Mouse (Mus musculus): ENCODE data around the gene Trpv6.

Trpv6 gene

DNA sequence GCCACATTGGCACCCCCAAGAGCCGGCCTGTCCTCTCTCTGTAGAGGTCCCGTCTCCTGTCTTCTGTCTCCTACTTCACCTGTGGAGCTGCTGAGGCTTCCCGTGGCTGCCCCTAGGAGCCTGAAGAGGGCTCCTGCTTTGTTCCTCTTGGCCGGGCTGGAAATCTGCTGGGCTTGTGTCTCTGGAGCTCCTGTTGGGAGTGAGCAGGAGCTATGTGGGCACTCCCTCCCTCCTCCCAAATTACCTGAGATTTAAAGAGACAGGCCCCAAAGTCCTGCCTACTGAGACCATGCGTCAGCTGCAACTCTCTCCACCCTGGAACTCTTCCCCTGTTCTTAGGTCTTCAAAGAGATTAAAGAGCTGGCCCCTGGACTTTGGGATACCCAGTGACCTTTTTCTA lies at the start of gene Trpv6:
TSS of gene Trpv6 (minus strand) at position 228 of the 400 bp plus-strand sequence.
- DNase-seq (ENCODE audit: low read depth, low spot score) = no peak

DNA sequence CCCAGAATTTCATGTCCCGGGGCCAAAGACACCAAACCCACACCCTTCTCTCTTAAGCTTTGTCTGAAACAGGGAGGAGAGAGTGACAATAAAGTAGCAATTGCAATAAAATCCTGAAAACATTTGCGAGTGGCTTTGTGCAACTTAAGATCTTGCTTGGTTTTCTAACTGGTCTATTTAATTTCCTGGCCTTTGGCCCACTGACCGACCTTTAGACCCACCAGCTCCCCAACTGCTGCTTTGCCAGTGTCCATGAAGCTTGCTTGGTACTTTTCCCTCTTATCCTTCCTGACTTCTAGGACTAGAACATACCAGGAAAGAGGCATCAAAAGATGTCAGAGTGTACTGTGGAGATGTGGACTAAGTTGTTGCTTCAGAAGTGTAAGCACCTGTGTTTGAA lies 49.4 kb upstream of the Trpv6 start:
- no peak for DNase-seq (ENCODE audit: low read depth, low spot score)

DNA sequence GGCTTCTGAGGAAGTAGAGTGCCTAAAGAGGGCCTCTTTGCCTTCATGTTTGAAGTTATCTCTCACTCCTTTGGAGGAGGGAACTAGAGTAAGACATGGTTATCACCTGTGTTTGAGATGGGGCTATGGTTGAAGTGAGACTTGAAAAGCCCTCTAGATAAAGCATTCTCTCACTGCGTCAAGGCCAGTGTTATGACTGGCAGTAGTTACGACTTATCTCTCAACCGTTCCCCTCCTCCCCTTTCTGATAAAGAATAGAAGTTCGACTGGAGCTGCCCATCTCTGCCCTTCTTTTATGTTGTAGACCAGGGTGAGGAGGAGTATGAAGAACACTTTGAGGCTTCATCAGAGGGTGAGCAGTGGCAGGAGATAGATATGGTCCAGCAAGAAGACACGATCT lies 48.7 kb upstream of the Trpv6 start:
- no peak for DNase-seq (ENCODE audit: low read depth, low spot score)

DNA sequence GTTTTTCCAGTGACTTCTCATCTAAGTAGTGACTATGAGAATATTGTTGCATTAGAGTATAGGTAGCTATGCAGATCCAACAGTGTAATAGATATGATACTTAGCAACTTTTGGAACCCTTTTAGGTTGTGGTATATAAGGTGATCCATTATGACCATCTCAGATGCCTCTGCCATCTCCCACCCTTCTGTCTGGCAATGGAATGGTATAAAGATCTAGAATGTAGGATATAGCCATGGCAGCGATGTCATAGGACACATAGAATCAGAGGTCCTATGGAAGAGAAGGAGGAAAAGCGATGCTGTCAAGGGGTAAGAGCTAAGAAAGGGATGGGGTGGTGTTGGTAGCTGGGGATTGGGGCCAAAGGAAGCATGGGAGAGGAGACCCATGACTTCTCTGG lies 47.9 kb upstream of the Trpv6 start, which contains the start of gene Llcfc1:
TSS of gene Llcfc1 (plus strand) at position 301 of the 400 bp plus-strand sequence.
- no peak for DNase-seq (ENCODE audit: low read depth, low spot score)

DNA sequence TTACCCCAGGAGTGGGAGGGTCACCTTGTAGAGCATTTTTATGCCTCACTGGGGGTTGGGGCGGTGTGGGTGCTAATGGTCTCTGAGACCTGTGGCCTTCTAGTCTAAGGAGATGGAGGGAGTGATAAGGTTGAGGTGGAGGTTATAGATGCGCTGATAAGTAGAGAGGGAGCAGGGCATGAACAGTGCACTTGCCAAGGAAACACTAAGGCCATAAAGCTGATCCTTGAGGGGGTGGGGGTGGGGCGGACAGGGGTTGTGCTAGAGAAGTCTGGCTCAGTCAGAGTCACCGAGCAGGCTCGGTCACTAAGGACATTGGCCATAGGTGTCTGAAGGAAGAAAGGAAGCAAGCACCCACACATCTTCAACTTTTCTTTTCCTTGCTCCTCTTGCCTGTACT lies 45.5 kb upstream of the Trpv6 start:
- no peak for DNase-seq (ENCODE audit: low read depth, low spot score)

DNA sequence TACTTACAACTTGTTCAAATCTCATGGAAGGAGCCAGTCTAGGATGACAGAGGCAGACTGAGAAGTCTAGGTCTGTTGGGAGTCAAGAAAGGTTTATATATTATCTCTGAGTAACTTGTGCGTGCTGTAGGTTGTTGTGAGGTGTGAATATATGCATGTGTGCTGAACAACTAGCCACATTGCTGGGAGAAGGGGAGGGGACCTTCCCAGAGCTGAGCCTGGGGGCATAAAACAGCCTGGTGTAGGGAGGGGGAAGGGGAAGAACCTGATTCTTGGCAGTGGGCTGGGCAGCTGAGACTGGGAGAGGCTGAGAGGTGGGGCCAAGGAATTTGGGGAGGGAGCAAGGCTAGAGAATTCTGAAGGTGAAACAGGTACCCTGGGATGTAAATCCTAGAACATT lies 44.5 kb upstream of the Trpv6 start, which contains the start of gene Trpv5:
TSS of gene Trpv5 (minus strand) at position 101 of the 400 bp plus-strand sequence.
- DNase-seq (ENCODE audit: low read depth, low spot score) = no peak

DNA sequence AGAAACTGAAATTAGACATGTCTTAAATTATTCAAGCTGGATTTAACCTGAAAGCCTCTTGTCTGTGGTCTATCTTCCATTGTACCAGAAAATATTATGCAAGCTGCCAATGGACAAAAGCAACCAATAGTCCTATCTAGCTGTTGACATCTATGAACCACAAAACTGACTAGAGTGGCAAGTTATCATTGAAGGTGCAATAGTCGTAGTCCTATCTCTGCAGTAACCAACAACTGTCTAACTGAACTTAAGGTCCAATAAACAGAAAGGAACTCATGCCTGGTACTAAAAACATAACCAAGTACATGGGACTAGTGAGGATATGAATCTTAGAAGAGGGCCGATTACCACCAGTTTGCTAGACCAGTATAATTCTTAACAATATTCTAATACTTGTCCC lies 40.3 kb upstream of the Trpv6 start:
- DNase-seq (ENCODE audit: low read depth, low spot score) = no peak

DNA sequence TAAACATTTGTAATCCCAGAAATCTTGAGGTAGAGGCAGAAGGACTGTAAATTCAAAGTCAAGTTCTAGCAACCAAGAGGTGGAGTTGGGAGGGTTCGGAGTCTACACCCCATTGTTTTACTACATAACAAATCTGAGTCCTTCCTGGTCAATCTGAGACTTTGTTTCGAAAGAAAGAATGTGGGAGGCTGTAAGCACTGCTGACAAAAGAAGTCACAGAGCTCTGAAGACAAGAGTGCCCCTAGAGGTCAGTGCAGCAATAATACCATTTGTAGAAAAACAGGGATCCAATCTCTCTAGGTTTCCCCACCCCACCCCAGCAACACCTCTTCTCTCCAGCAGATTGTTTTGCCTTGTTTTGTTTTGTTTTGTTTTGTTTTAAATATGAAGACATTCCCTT lies 26.1 kb upstream of the Trpv6 start:
- DNase-seq (ENCODE audit: low read depth, low spot score) = no peak

DNA sequence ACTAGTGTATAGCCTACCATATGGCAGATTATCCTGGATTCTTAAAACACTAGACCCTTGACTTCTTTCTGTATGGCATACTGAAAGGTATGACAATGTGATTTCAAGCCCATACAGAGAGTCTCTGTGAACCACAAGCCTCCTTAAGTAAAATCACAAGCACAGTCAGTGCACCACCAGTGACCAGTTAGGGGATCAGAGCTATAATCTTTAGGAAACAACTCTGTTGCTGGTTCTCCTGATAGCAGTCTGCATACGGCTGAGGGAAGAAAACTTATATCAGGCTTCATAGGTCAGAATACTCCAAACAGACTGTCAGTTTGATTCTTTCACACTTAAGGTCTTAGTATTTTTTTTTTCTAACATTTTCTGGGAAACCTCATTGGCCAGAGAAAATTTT lies 22.3 kb upstream of the Trpv6 start:
- DNase-seq (ENCODE audit: low read depth, low spot score) = no peak

DNA sequence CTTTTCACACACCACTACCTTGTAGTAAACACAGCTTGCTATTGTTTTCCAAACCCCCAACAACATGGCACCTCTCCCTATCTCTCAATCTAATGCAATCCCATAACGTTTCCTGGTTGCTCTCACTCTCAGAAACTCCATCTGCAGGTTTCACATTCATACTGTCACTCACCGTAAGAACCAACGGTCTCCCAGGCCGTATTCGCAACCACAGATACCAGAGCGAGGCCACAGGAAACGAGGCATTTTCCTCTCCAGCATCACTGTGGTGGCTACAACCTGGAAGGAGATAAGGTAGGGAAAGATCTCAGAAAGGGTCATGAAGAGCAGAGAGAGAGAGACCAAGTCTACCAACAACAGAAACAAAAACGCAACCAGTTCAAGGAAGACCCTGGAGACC lies 18.4 kb upstream of the Trpv6 start:
- no peak for DNase-seq (ENCODE audit: low read depth, low spot score)

DNA sequence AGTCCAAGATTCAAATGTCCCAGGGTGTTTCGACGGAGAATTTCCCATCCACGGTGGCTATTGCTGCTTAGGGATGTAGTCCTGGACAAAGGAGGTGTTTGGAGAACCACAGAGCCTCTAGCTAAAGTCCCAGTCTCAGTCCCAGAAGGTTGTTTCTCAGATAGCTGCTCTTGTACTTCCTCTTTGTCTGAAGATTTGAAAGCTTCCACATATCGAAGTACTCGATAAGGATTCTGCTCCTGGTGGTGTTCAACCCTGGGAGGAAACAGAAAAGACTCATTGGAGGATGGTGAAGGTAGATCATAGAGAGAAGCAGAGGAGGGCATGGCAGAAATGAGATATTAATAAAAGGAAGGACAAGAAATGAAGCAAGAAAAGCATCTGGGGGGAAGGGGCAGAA lies 17.0 kb upstream of the Trpv6 start:
- DNase-seq (ENCODE audit: low read depth, low spot score) = no peak

DNA sequence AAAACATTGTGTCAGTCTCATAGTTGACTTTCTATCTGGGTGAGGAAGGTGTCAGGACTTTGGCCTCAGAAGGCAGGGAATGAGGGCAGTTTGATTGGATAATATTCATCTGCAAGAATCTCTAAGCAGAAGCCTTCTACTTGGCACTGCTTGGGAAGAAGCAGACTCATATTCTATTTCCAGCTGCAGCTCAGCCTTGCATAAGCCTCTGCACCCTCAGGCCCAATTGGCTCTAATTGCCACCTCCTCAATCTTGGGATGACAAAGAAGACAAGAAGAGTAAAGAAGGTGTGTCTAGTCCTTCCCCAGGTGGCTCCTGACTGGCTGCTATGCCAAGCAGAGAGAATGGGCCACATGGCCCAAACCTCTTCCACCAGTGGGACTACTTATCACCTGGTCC lies 10.5 kb upstream of the Trpv6 start:
- DNase-seq (ENCODE audit: low read depth, low spot score) = no peak

DNA sequence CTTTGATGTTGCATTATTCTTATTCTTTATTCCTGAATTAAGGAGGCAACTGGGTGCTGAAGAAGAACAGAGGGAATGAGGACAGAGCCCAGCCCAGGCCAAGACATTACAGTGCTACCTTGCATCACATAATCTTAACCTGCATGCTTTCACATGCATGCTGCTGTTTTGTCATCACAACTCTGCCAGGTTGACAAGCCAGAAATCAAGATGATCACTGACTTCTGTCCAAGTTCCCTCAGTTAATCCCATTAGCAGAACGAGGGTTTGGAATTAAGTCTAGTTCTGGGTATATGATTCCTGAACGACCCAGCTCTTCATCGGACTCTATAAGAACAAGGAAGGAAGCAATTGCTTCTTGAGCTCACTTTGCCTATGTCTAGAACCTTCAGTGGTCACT lies 10.0 kb upstream of the Trpv6 start:
- no peak for DNase-seq (ENCODE audit: low read depth, low spot score)

DNA sequence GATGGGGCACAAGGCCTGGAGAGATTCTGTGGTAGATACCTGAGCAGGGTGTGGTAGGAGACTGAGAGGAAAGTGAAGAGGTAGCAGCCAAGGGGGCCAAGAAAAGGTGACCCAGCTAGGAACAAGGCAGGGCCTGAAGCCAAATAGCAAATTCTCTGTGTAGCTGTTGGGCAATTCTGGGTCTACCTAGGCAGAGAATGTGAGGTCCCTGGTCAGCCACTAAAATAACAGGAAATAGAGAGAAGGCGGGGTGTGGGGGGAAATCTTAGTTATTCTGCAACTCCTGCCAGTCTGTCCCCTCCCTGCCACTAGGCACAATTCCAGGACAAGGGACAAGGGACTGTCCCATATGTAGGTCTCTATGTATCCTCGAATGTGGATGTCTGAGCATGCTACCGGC lies 7.0 kb upstream of the Trpv6 start:
- DNase-seq (ENCODE audit: low read depth, low spot score) = no peak

DNA sequence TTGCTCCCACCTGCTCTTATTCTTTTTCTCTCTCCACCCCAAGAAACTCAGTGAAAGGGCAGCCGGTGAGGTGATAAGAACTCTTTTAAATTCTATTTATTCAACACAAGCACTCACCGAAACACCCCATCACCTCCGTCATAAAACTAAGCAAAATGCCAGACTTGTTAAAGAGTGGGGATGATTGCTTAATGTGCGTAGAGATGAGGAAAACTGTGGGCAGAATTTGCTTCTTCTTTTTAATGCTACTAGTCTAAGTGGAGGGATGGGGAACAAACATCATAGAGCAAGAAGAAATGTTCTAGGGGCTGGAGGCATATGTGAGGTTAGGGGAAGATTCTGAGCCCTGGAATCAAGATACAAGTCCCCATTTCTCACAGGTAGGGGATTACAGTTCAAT lies 6.6 kb upstream of the Trpv6 start:
- no peak for DNase-seq (ENCODE audit: low read depth, low spot score)

DNA sequence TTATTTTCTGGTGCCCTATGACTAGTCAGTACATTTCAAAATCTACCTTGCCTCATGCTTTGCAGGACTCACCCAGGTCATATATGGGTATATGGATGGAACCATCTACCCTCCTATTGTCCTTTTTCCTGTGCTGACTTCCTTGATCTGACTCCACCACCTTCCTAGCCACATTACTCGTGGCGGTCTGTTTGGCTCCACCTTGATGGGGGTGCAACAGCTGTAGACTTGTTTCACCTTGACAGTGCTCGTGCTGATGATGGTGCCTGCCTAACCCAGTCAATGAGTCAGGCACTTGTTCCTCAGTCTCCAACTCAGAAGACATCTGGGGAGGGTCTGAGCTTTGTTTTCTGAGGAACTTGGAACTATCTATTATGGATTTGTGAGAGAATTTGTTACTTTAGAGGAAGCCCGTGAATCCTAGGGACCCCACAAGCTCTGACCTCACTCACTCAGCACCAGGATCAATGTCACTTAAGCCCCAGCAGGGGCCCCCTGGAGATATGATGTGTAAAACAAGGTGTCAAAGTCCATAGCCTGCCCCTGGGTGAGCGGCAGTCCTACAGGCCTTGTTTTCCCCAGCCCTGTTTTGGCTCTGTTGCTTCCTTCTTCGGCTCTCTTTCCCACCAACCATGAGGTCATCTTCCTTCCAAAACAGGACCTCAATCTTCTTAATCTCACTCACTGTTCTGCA lies 5.1 kb upstream of the Trpv6 start:
- DNase-seq (ENCODE audit: low read depth, low spot score) = no peak

DNA sequence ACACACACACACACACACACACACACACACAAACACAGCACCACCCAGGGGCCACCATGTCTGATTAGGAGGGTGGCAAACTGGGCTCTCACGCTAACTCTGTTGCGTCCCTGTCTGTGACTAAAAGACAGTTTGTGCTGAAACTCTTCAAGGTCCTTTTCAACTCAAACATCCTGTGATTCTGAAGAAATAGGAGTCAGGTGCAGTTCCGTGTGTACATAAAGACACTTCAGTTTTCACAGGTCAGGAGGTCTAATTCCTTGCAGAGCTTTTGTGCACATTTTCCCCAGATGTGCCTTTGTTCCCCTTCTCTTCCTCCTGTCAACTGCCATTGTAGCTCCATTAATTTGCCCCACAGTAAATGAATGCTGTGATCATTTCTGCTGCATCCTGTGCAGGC lies 4.2 kb upstream of the Trpv6 start:
- DNase-seq (ENCODE audit: low read depth, low spot score) = no peak

DNA sequence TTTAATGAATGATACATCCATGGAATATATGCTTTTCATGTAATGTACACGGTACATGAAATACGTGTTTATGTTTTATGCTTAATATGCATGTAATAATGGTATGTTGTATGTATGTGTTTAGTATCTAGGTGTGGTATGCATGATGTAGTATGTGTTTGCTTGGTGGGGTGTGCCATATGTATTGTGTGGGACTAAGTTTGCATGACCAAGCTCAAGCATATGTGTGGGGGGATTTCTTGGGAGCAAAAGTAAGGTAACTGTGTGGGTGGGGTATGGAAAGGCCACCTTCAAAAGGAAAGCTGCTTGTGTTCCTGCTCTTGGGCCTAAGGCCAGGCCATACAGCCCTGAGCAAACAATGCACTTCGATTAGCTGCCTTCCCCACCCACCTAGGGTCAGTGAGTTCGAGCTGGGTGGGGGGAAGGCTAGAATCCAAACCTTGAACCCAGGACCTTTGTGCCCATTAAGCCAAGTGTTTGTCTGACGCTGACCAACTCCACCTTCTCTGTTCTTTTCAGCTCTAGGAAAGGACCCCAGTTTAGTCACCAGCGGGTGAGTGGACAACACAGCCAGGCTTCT lies 1.8 kb upstream of the Trpv6 start:
- DNase-seq (ENCODE audit: low read depth, low spot score) = no peak

DNA sequence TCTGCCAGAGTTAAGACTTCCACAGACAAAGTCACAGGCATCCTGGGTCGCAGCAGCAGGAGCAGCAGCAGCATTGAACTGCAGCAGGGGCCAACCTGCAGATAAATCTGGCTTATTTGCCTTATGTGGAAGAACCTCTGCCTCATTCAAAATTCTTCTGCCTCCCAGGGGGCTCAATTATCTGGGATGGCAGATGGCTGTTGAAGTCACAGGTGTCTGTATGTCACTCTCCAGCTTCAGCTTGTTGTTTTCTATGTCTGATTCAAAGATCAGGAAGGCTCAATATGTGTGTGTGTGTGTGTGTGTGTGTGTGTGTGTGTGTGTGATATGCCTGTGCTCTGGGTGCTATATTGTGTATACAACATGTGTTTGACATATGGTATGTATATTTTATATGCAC lies 1.2 kb upstream of the Trpv6 start:
- DNase-seq (ENCODE audit: low read depth, low spot score) = no peak

DNA sequence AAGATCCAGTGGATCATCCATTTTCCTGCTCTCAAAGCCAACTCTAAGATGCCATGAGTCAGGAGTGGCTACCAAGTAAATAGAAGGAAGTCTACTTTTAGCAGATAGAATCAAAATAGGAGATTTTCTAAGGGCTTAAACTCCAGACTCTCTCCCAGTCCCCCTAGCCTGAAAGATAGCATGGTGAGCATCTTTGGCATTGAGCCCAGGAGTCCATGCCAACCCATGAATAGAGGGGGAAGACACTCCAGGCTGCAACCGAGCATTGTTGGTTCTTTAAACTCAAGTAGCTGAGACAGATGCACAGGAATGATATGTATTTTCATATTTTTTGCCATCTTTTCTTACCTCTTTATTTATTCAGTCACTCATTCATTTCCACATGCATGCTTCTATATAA lies 994 bp downstream of the Trpv6 start:
- DNase-seq (ENCODE audit: low read depth, low spot score) = no peak

DNA sequence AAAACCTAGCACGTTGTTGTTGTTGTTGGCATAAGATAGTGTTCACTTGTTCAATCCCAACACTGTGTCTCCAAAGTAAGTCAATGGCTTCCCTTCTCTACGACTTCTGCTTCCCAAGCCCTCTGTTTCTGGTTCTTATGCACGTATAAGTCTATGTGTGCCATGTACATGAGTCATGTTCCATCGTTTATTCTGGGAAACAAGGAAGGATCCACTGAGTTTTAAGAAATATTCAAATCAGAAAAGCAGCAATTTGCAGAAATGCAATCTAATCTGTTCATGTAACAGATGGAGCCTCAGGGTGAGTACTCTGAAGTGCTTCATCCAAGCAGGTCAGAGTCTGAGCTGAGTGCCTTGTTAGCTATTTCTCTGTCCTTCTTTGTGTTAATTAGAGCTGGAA lies 4.7 kb downstream of the Trpv6 start:
- no peak for DNase-seq (ENCODE audit: low read depth, low spot score)

DNA sequence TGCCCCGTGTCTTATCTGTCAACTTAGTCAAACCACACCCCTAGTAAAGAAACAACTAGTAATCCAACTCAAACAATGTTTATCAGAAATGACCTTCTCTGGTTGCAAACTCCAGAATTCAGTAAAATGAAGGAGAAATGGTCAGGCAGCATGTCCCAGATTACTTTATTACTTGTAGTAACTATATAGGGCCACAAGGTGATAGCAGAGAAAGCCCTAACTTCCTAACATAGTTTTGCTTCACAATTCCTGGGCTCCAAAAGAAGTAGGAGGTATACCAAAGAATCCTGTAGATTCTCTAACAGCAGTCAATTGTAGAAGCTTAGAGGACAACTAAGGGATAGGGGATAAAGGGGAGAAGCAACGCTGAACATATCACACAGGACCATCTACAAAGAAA lies 5.4 kb downstream of the Trpv6 start:
- no peak for DNase-seq (ENCODE audit: low read depth, low spot score)

DNA sequence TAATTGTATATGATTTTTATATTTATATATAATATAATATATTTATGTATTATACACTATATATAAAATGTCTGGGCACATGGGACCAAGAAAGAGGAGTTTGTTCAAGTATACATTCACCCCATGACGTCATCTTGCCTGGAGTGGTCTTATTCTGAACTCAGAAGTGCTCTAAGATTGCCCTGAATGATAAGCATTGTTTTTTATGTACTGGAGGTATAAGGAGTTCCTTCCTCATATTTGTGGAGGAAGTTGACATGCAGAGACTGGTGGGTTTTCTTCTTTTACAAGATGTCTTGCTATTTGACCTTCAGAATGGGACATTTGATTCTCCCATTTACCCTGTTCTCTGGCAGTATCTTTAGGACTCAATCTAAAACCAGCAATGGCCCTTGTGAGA lies 8.0 kb downstream of the Trpv6 start:
- no peak for DNase-seq (ENCODE audit: low read depth, low spot score)

DNA sequence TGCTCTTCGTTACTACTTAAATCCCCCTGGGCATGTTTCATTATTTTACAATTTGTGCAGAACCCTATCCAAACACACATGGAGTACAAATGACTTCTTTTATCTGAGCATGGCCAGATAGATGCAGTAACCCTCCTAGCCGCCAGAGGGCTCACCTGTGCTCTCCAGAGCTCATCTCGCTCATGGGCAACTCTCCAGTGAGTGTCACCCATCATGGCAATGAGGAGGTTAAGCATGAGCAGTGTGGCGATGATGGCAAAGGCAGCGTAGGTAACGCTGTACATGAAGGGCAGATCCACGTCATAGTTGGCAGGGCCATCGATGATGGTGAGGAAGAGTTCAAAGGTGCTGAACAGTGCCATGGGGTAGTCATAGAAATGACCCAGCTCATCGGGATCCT lies 13.5 kb downstream of the Trpv6 start:
- DNase-seq (ENCODE audit: low read depth, low spot score) = no peak
